8 mouse cellular contexts compared by ENCODE assay signal in genomic region chr10:127287271-127287935, GRCm38 (mm10). TPM values are rescaled to one million over a fixed set of nuclear protein-coding genes. Genes with fewer than 3 reads are reported as not detected.
DNase-seq lines count a peak whose midpoint lies in the region; ATAC-seq lines count a peak whose summit lies in the region.

No protein-coding gene starts in this region.

- H3K9ac ChIP-seq in forebrain, embryonic 11.5 days (ENCODE audit: low read length) = peak overlapping the region; percentile 65
- H3K9ac ChIP-seq in liver, embryonic 12.5 days = peak overlapping the region; percentile 87

- 78% methylated on average over 15 of the region's 15 CpGs for WGBS in forebrain, embryonic 11.5 days
- WGBS in liver, embryonic 12.5 days (ENCODE audit: insufficient replicate concordance) = 72% methylated on average over 15 of the region's 15 CpGs

- H3K27ac ChIP-seq in forebrain, embryonic 11.5 days (ENCODE audit: low read depth, low read length) = peak overlapping the region; percentile 96
- H3K27ac ChIP-seq in liver, embryonic 12.5 days = peak overlapping the region; percentile 98

- no peaks in the 10 kb centered on the region for H3K27me3 ChIP-seq in erythroblast, embryonic 14.5 days (ENCODE audit: control insufficient read depth)
- no peaks in the 10 kb centered on the region for H3K27me3 ChIP-seq in forebrain, embryonic 11.5 days (ENCODE audit: control insufficient read depth, insufficient read depth, low read length)
- no peaks in the 10 kb centered on the region for H3K27me3 ChIP-seq in liver, embryonic 12.5 days (replicated peaks)

- H3K4me1 ChIP-seq in erythroblast, embryonic 14.5 days (ENCODE audit: control insufficient read depth) = peaks cover 64% of the 10 kb centered on the region
- peaks cover 20% of the 10 kb centered on the region for H3K4me1 ChIP-seq in forebrain, embryonic 11.5 days (replicated peaks; ENCODE audit: control insufficient read depth, insufficient read depth, low read length)
- peaks cover 54% of the 10 kb centered on the region for H3K4me1 ChIP-seq in liver, embryonic 12.5 days

- ATAC-seq in erythroblast, adult 5-6 weeks (replicated peaks; ENCODE audit: low FRiP score, poor library complexity, severe bottlenecking) = no peak
- no peak for ATAC-seq in forebrain, embryonic 11.5 days (replicated peaks; ENCODE audit: low FRiP score)
- no peak for ATAC-seq in liver, embryonic 12.5 days
- no peak for ATAC-seq in erythroid progenitor cell, adult 5-6 weeks (replicated peaks; ENCODE audit: low FRiP score, poor library complexity, severe bottlenecking)
- ATAC-seq in activated CD4-positive, CD25-positive, alpha-beta regulatory T cell, adult 4 months = no peak

- H3K4me3 ChIP-seq in erythroblast, embryonic 14.5 days (replicated peaks) = peak overlapping the region; percentile 82
- peak overlapping the region; percentile 49 for H3K4me3 ChIP-seq in forebrain, embryonic 11.5 days (ENCODE audit: low read depth, low read length)
- H3K4me3 ChIP-seq in liver, embryonic 12.5 days = peak overlapping the region; percentile 80

- peaks cover 64% of the 10 kb centered on the region for H3K36me3 ChIP-seq in erythroblast, embryonic 14.5 days (ENCODE audit: control insufficient read depth)
- peaks cover 16% of the 10 kb centered on the region; the same call in 1 of the 2 replicates for H3K36me3 ChIP-seq in forebrain, embryonic 11.5 days (ENCODE audit: control insufficient read depth, insufficient read depth, low read length)
- H3K36me3 ChIP-seq in liver, embryonic 12.5 days = peaks cover 57% of the 10 kb centered on the region

- DNase-seq in 3T3-L1 (ENCODE audit: low read depth, low spot score) = peak; percentile 19
- no peak for DNase-seq in forebrain, embryonic 11.5 days (ENCODE audit: low spot score)
- DNase-seq in right cerebral cortex, adult 18-20 months = no peak

- H3K9me3 ChIP-seq in erythroblast, embryonic 14.5 days (ENCODE audit: control insufficient read depth, low read length) = no peaks in the 10 kb centered on the region
- H3K9me3 ChIP-seq in forebrain, embryonic 11.5 days (ENCODE audit: control insufficient read depth, low read length) = no peaks in the 10 kb centered on the region
- no peaks in the 10 kb centered on the region for H3K9me3 ChIP-seq in liver, embryonic 12.5 days (replicated peaks)

- H3K4me2 ChIP-seq in forebrain, embryonic 11.5 days (ENCODE audit: low read depth, low read length, severe bottlenecking) = peak overlapping the region; percentile 90
- H3K4me2 ChIP-seq in liver, embryonic 12.5 days = peak overlapping the region; percentile 95

RNA-seq across cellular contexts. Expression of gene Mbd6, which starts 1.4 kb away (rescaled TPM):
- 33.5 and 35.5 TPM in 2 replicates for polyA plus RNA-seq in erythroblast, embryonic 14.5 days (2012)
- 22.4 and 33.0 TPM in 2 replicates for total RNA-seq in erythroblast, adult 5-6 weeks (2015; ENCODE audit: low replicate concordance)
- total RNA-seq in erythroblast, adult 5-6 weeks (2017; ENCODE audit: low replicate concordance) = 6.1 and 7.1 TPM in 2 replicates
- 22.6 and 24.0 TPM in 2 replicates for polyA plus RNA-seq in forebrain, embryonic 11.5 days (2014; fragmentation: Nextera tagmentation; extraction: Ambion mirVana)
- 8.5 and 9.8 TPM in 2 replicates for polyA plus RNA-seq in liver, embryonic 12.5 days (2016; fragmentation: Nextera tagmentation; extraction: Ambion mirVana)
- total RNA-seq in erythroid progenitor cell, adult 5-6 weeks (2015; ENCODE audit: low replicate concordance) = 55.8 and 69.6 TPM in 2 replicates
- 10.7 and 15.0 TPM in 2 replicates for total RNA-seq in erythroid progenitor cell, adult 5-6 weeks (2017; ENCODE audit: low replicate concordance)
- polyA plus RNA-seq in activated CD4-positive, CD25-positive, alpha-beta regulatory T cell, adult 4 months (2017; shearing (Covaris generic)) = 10 to 100 TPM in 1 of 2 experiments, 1 to 10 TPM in 1; 4.0 to 10.6 TPM

RNA-seq across cellular contexts. Expression of gene Dctn2, which starts 21.2 kb away (rescaled TPM):
- polyA plus RNA-seq in erythroblast, embryonic 14.5 days (2012) = 15.3 and 16.5 TPM in 2 replicates
- total RNA-seq in erythroblast, adult 5-6 weeks (2015; ENCODE audit: low replicate concordance) = 32.5 and 59.1 TPM in 2 replicates
- 73.0 and 77.9 TPM in 2 replicates for total RNA-seq in erythroblast, adult 5-6 weeks (2017; ENCODE audit: low replicate concordance)
- 202 and 207 TPM in 2 replicates for polyA plus RNA-seq in forebrain, embryonic 11.5 days (2014; fragmentation: Nextera tagmentation; extraction: Ambion mirVana)
- 95.5 and 96.1 TPM in 2 replicates for polyA plus RNA-seq in liver, embryonic 12.5 days (2016; fragmentation: Nextera tagmentation; extraction: Ambion mirVana)
- total RNA-seq in erythroid progenitor cell, adult 5-6 weeks (2015; ENCODE audit: low replicate concordance) = 72.9 and 75.0 TPM in 2 replicates
- total RNA-seq in erythroid progenitor cell, adult 5-6 weeks (2017; ENCODE audit: low replicate concordance) = 64.0 and 70.5 TPM in 2 replicates
- 10 to 100 TPM; 55.4 to 60.6 TPM for polyA plus RNA-seq in activated CD4-positive, CD25-positive, alpha-beta regulatory T cell, adult 4 months (2017; shearing (Covaris generic))

RNA-seq across cellular contexts. Expression of gene Mars, which starts 24.2 kb away (rescaled TPM):
- 12.0 and 17.1 TPM in 2 replicates for polyA plus RNA-seq in erythroblast, embryonic 14.5 days (2012)
- 35.1 and 38.8 TPM in 2 replicates for total RNA-seq in erythroblast, adult 5-6 weeks (2015; ENCODE audit: low replicate concordance)
- 43.5 and 45.6 TPM in 2 replicates for total RNA-seq in erythroblast, adult 5-6 weeks (2017; ENCODE audit: low replicate concordance)
- 191 and 195 TPM in 2 replicates for polyA plus RNA-seq in forebrain, embryonic 11.5 days (2014; fragmentation: Nextera tagmentation; extraction: Ambion mirVana)
- 192 and 193 TPM in 2 replicates for polyA plus RNA-seq in liver, embryonic 12.5 days (2016; fragmentation: Nextera tagmentation; extraction: Ambion mirVana)
- 68.5 and 80.9 TPM in 2 replicates for total RNA-seq in erythroid progenitor cell, adult 5-6 weeks (2015; ENCODE audit: low replicate concordance)
- 86.0 and 98.9 TPM in 2 replicates for total RNA-seq in erythroid progenitor cell, adult 5-6 weeks (2017; ENCODE audit: low replicate concordance)
- polyA plus RNA-seq in activated CD4-positive, CD25-positive, alpha-beta regulatory T cell, adult 4 months (2017; shearing (Covaris generic)) = 10 to 100 TPM; 21.6 to 21.9 TPM

RNA-seq across cellular contexts. Expression of gene Kif5a, which starts 24.3 kb away (rescaled TPM):
- 0.01 and 0.03 TPM in 2 replicates for polyA plus RNA-seq in erythroblast, embryonic 14.5 days (2012)
- 0.42 TPM in 1 of 2 replicates, not detected in the other for total RNA-seq in erythroblast, adult 5-6 weeks (2015; ENCODE audit: low replicate concordance)
- total RNA-seq in erythroblast, adult 5-6 weeks (2017; ENCODE audit: low replicate concordance) = under 0.01 TPM in 1 of 2 replicates, not detected in the other
- 21.7 and 23.6 TPM in 2 replicates for polyA plus RNA-seq in forebrain, embryonic 11.5 days (2014; fragmentation: Nextera tagmentation; extraction: Ambion mirVana)
- 0.08 and 0.12 TPM in 2 replicates for polyA plus RNA-seq in liver, embryonic 12.5 days (2016; fragmentation: Nextera tagmentation; extraction: Ambion mirVana)
- total RNA-seq in erythroid progenitor cell, adult 5-6 weeks (2015; ENCODE audit: low replicate concordance) = not detected in 2 replicates
- total RNA-seq in erythroid progenitor cell, adult 5-6 weeks (2017; ENCODE audit: low replicate concordance) = not detected in 2 replicates
- under 1 TPM; 0.18 to 0.70 TPM for polyA plus RNA-seq in activated CD4-positive, CD25-positive, alpha-beta regulatory T cell, adult 4 months (2017; shearing (Covaris generic))

RNA-seq across cellular contexts. Expression of gene Arhgap9, which starts 34.4 kb away (rescaled TPM):
- polyA plus RNA-seq in erythroblast, embryonic 14.5 days (2012) = 0.06 and 0.16 TPM in 2 replicates
- total RNA-seq in erythroblast, adult 5-6 weeks (2015; ENCODE audit: low replicate concordance) = 19.9 and 21.1 TPM in 2 replicates
- 14.6 and 18.7 TPM in 2 replicates for total RNA-seq in erythroblast, adult 5-6 weeks (2017; ENCODE audit: low replicate concordance)
- polyA plus RNA-seq in forebrain, embryonic 11.5 days (2014; fragmentation: Nextera tagmentation; extraction: Ambion mirVana) = 0.88 and 1.7 TPM in 2 replicates
- polyA plus RNA-seq in liver, embryonic 12.5 days (2016; fragmentation: Nextera tagmentation; extraction: Ambion mirVana) = 15.9 and 16.9 TPM in 2 replicates
- total RNA-seq in erythroid progenitor cell, adult 5-6 weeks (2015; ENCODE audit: low replicate concordance) = 18.0 and 18.9 TPM in 2 replicates
- 6.4 and 15.4 TPM in 2 replicates for total RNA-seq in erythroid progenitor cell, adult 5-6 weeks (2017; ENCODE audit: low replicate concordance)
- polyA plus RNA-seq in activated CD4-positive, CD25-positive, alpha-beta regulatory T cell, adult 4 months (2017; shearing (Covaris generic)) = 100 to 1,000 TPM; 125 TPM
